Mouse (Mus musculus): ENCODE data around the gene Psmd9. TPM values are rescaled to one million over a fixed set of nuclear protein-coding genes. Genes with fewer than 3 reads are reported as not detected.

Gene Psmd9
- polyA plus RNA-seq, 1 experiment, result 28.4 TPM

DNA sequence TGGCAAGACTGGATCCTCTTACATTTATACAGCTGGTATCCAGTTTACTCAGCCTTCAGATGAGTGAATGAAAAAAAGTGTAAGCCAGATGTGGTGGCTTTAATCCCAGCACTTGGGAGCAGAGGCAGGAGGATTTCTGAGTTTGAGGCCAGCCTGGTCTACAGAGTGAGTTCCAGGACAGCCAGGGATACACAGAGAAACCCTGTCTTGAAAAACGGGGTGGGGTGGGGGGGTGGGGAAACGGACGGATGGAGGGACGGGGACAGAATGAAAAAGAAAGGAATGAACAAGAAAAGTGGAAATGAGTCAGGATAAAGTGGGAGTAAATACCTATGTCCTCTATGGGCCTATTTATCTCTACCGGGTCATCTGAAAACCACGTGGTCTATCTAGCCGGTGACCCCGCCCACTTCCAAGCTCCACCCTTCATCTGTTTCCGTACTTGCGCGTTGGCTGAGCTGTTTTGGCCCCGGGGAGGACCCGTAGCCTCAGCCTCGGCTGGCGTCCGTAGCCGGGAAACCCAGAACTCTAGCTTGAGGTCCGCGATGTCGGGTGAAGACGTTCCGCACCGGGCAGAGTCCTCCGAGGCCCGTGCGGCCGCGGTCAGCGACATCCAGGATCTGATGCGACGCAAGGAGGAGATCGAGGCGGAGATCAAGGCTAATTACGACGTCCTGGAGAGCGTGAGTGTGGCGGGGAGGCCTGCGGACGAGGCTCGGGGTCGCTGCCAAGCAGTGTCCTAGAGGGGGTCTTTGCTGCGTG is 58.7 kb downstream of the Psmd9 start:
- TF ChIP-seq CTCF (IDR thresholded peaks at IDR 0.05; ENCODE audit: borderline replicate concordance, insufficient read depth, low read depth, low read length) (no peak), POLR2A (IDR thresholded peaks at IDR 0.05; ENCODE audit: borderline replicate concordance, insufficient read depth, low read length) (peak; percentile 66; the same call in 1 of the 2 replicates)
- Histone ChIP-seq H3K4me3 (replicated peaks; ENCODE audit: insufficient read depth, low read depth, low read length) (peak overlapping the region; percentile 75), H3K4me1 (ENCODE audit: control insufficient read depth, insufficient read depth, low read length) (no peaks in the 10 kb centered on the region), H3K27me3 (ENCODE audit: control insufficient read depth, insufficient read depth, low read length) (no peaks in the 10 kb centered on the region), H3K27ac (ENCODE audit: insufficient read depth, low read length) (no peak overlapping the region)
- 2% methylated on average over 42 of the region's 42 CpGs for WGBS
- peak; percentile 96 to 97 for DNase-seq

DNA sequence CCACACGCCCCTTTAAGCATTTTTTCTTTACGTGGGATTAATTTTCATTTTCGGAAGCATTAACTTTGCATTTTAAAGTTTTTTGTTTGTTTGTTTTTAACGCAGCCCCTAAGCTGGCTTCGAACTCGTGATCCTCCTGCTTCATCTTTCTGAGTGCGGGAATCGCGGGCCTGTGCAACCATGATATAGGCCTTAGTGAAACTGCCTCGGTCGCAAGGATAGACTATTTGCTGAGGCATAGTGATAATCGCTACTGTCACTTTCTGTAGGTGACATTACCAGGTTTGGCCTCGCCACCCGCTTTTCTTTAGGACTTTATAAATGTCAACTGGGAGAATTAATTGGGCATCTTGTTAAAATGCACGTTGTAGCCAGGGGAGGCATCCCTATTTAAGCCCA is 59.3 kb downstream of the Psmd9 start:
- no peak for DNase-seq
- 5% methylated on average over 15 of the region's 15 CpGs for WGBS
- H3K27ac ChIP-seq (ENCODE audit: insufficient read depth, low read length), result no peak overlapping the region

DNA sequence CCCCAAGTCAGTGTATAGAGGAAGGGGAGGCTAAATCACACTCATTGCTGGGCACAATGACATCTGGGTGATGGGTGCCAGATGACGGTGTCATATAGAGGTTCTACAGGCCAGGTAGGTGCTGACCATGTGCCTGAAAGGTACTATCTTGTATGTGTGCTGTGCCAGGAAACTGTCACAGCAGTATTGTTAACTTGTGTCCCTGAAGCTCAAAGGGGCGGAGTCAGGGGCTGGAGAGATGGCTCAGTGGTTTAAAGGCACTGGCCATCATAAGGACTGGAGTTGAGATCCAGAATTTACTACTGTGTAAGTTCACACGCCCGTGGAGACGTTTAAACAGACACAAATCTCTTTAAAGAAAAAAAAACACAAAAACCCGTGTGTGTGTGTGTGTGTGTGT is 60.1 kb downstream of the Psmd9 start:
- DNase-seq, result no peak
- Histone ChIP-seq H3K4me1 (ENCODE audit: control insufficient read depth, insufficient read depth, low read length) (no peaks in the 10 kb centered on the region), H3K27me3 (ENCODE audit: control insufficient read depth, insufficient read depth, low read length) (no peaks in the 10 kb centered on the region), H3K4me3 (replicated peaks; ENCODE audit: insufficient read depth, low read depth, low read length) (no peak overlapping the region), H3K27ac (ENCODE audit: insufficient read depth, low read length) (no peak overlapping the region)
- TF ChIP-seq CTCF (IDR thresholded peaks at IDR 0.05; ENCODE audit: borderline replicate concordance, insufficient read depth, low read depth, low read length), result no peak
- TF ChIP-seq POLR2A (IDR thresholded peaks at IDR 0.05; ENCODE audit: borderline replicate concordance, insufficient read depth, low read length), result no peak
- WGBS, result 78% methylated on average over 6 of the region's 6 CpGs

More for the DNA sequence above, 59.3 kb downstream of the Psmd9 start:
- TF ChIP-seq CTCF (IDR thresholded peaks at IDR 0.05; ENCODE audit: borderline replicate concordance, insufficient read depth, low read depth, low read length) (no peak), POLR2A (IDR thresholded peaks at IDR 0.05; ENCODE audit: borderline replicate concordance, insufficient read depth, low read length) (no peak)
- peak overlapping the region; percentile 75 for H3K4me3 ChIP-seq (replicated peaks; ENCODE audit: insufficient read depth, low read depth, low read length)
- H3K27me3 ChIP-seq (ENCODE audit: control insufficient read depth, insufficient read depth, low read length), result no peaks in the 10 kb centered on the region
- H3K4me1 ChIP-seq (ENCODE audit: control insufficient read depth, insufficient read depth, low read length), result no peaks in the 10 kb centered on the region

DNA sequence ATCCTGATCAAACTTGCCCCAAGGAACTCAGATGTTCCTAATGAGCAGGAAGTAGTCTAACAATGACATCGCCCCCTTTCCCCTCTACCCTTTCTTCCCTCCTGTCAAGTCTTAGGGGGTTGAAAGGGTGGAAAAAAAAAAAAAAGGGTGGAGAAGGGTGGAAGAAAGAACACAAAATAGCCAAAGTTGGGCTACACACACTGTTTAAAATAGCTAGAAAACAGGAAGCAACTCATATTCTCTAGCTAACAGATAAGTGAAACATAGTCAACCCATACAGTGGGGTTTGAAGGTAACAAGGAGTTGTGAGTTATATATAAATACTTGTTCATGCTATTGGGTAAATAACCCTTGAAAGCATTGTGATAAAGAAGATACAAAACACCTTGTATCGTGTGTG is 63.0 kb downstream of the Psmd9 start:
- no peaks in the 10 kb centered on the region for H3K4me1 ChIP-seq (ENCODE audit: control insufficient read depth, insufficient read depth, low read length)
- WGBS, result 94% methylated on average over 2 of the region's 2 CpGs
- DNase-seq, result no peak
- no peak for TF ChIP-seq POLR2A (IDR thresholded peaks at IDR 0.05; ENCODE audit: borderline replicate concordance, insufficient read depth, low read length)
- no peak for TF ChIP-seq CTCF (IDR thresholded peaks at IDR 0.05; ENCODE audit: borderline replicate concordance, insufficient read depth, low read depth, low read length)
- H3K27ac ChIP-seq (ENCODE audit: insufficient read depth, low read length), result no peak overlapping the region
- no peak overlapping the region for H3K4me3 ChIP-seq (replicated peaks; ENCODE audit: insufficient read depth, low read depth, low read length)
- H3K27me3 ChIP-seq (ENCODE audit: control insufficient read depth, insufficient read depth, low read length), result no peaks in the 10 kb centered on the region

DNA sequence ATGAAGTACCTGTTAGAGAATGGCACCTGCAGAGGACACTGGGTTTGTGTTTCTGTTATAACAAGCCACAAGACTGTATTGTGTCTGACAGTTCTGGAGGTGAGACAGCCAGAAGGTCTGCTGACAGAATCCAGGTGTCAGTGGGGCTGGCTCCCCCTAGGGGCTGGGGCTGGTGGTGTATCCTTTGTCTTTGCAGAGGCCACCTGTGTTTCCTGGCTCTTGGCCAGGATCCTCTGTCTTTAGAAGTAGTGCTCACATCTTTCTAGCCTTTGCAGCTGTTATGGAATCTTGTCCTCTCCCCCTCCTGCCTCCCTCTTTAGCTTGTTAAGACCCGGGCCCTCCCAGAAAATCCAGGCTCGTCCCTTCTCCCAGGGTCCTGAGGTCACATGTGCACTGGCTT is 66.5 kb downstream of the Psmd9 start:
- 31% methylated on average over 2 of the region's 2 CpGs for WGBS
- TF ChIP-seq CTCF (IDR thresholded peaks at IDR 0.05; ENCODE audit: borderline replicate concordance, insufficient read depth, low read depth, low read length), result peak; percentile 64
- no peak for TF ChIP-seq POLR2A (IDR thresholded peaks at IDR 0.05; ENCODE audit: borderline replicate concordance, insufficient read depth, low read length)
- Histone ChIP-seq H3K27ac (ENCODE audit: insufficient read depth, low read length) (no peak overlapping the region), H3K4me1 (ENCODE audit: control insufficient read depth, insufficient read depth, low read length) (no peaks in the 10 kb centered on the region), H3K27me3 (ENCODE audit: control insufficient read depth, insufficient read depth, low read length) (no peaks in the 10 kb centered on the region), H3K4me3 (replicated peaks; ENCODE audit: insufficient read depth, low read depth, low read length) (no peak overlapping the region)
- DNase-seq, result peak; percentile 33 to 41

DNA sequence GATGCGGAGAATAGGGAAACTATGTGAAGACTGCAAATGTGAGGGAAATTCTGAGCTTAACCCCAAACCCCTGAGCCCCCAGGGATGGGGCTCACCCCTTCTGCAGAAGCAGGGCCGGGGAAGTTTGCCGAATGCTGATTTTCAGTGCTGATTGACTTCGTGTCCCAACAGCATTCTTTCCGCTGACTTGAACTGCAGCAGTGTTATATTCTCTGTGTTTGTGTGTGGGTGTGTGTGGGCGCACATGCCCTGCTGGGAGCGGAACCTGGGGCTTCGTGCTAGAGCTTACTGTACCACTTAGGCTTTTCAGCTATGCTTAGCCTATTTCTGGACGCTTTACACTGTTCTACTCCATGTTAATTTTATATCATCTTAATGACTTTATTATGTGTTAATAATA is 67.2 kb downstream of the Psmd9 start:
- WGBS, result 75% methylated on average over 9 of the region's 9 CpGs
- TF ChIP-seq POLR2A (IDR thresholded peaks at IDR 0.05; ENCODE audit: borderline replicate concordance, insufficient read depth, low read length) (no peak), CTCF (IDR thresholded peaks at IDR 0.05; ENCODE audit: borderline replicate concordance, insufficient read depth, low read depth, low read length) (no peak)
- no peak overlapping the region for H3K4me3 ChIP-seq (replicated peaks; ENCODE audit: insufficient read depth, low read depth, low read length)
- H3K4me1 ChIP-seq (ENCODE audit: control insufficient read depth, insufficient read depth, low read length), result no peaks in the 10 kb centered on the region
- no peak for DNase-seq
- no peak overlapping the region for H3K27ac ChIP-seq (ENCODE audit: insufficient read depth, low read length)
- no peaks in the 10 kb centered on the region for H3K27me3 ChIP-seq (ENCODE audit: control insufficient read depth, insufficient read depth, low read length)

GRCm38 (mm10) chr5:123239501-123239900 is 70.3 kb downstream of the Psmd9 start:
- H3K4me3 ChIP-seq (replicated peaks; ENCODE audit: insufficient read depth, low read depth, low read length), result no peak overlapping the region
- TF ChIP-seq POLR2A (IDR thresholded peaks at IDR 0.05; ENCODE audit: borderline replicate concordance, insufficient read depth, low read length) (no peak), CTCF (IDR thresholded peaks at IDR 0.05; ENCODE audit: borderline replicate concordance, insufficient read depth, low read depth, low read length) (no peak)
- DNase-seq, result no peak
- no peaks in the 10 kb centered on the region for H3K27me3 ChIP-seq (ENCODE audit: control insufficient read depth, insufficient read depth, low read length)
- 91% methylated on average over 11 of the region's 11 CpGs for WGBS
- H3K27ac ChIP-seq (ENCODE audit: insufficient read depth, low read length), result no peak overlapping the region
- H3K4me1 ChIP-seq (ENCODE audit: control insufficient read depth, insufficient read depth, low read length), result no peaks in the 10 kb centered on the region

- no peaks in the 10 kb centered on the region for H3K4me1 ChIP-seq (ENCODE audit: control insufficient read depth, insufficient read depth, low read length)
- no peaks in the 10 kb centered on the region for H3K27me3 ChIP-seq (ENCODE audit: control insufficient read depth, insufficient read depth, low read length)
- TF ChIP-seq POLR2A (IDR thresholded peaks at IDR 0.05; ENCODE audit: borderline replicate concordance, insufficient read depth, low read length) (no peak), CTCF (IDR thresholded peaks at IDR 0.05; ENCODE audit: borderline replicate concordance, insufficient read depth, low read depth, low read length) (peak; percentile 75)
- 8% methylated on average over 4 of the region's 4 CpGs for WGBS
- peak; percentile 53 to 61 for DNase-seq
- H3K27ac ChIP-seq (ENCODE audit: insufficient read depth, low read length), result no peak overlapping the region
- H3K4me3 ChIP-seq (replicated peaks; ENCODE audit: insufficient read depth, low read depth, low read length), result no peak overlapping the region
Measured at GRCm38 (mm10) chr5:123245518-123245917, 76.3 kb downstream of the Psmd9 start.

All from cerebellum, adult 2 months (tissue).